ENCODE assay signal across 13 mouse cellular contexts in the genomic region with DNA sequence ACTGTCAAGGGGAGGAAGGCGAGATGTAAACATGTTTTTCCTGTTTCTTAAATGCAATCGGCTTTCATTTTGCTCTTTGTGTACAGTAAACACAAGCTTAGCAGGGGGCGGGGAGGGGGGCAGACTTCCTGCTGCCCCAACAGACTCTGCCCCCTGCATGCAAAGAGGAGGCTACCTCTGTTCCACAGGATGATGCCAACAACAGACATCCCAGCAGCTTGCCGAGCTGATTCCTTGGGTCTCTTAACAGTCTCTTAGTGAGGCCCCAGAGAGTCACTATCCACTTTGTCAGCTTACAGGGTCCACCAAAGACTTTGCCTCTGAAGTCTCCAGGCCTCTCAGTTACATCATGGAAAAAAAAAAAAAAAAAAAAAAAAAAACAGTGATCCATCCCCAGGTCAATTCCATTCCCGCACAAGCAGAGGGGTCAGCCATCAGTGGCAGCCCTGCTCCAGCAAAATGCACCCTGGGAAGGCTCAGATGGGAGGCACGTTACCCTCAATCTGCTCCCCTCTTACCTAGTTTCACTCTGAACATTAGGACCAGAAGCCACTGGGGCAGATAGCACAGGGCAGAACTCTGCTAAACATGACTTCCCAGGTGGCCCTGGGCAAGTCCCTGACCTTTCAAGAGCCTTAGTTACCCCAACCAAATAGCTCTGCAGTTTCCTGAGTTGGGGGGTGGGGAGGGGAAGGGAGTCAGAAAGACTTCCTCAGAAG. TPM values are rescaled to one million over a fixed set of nuclear protein-coding genes. Genes with fewer than 3 reads are reported as not detected.
DNase-seq lines count a peak whose midpoint lies in the region; ATAC-seq and TF ChIP-seq lines count a peak whose summit lies in the region.
"Had no signal": no experiment of that assay in that cellular context is flagged by ENCODE, and none has a peak within 500 bp of the region (broad histone marks: within the 10 kb centered on the region; RNA-seq: fewer than 3 reads in every experiment).

No protein-coding gene starts in this region.

- no peak for TF ChIP-seq CTCF in bone marrow, adult 2 months (IDR thresholded peaks at IDR 0.05; ENCODE audit: control insufficient read depth, insufficient read depth, low read length)
- TF ChIP-seq CTCF in liver, postnatal 0 days (IDR thresholded peaks at IDR 0.05; ENCODE audit: low read depth): no peak

- H3K4me1 ChIP-seq in liver, embryonic 11.5 days (replicated peaks; ENCODE audit: control insufficient read depth, insufficient read depth, low read length): peaks cover 29% of the 10 kb centered on the region
- H3K4me1 ChIP-seq in liver, embryonic 12.5 days: peaks cover 57% of the 10 kb centered on the region
- peaks cover 9% of the 10 kb centered on the region for H3K4me1 ChIP-seq in bone marrow, adult 2 months (ENCODE audit: control insufficient read depth, insufficient read depth, low read length)
- peaks cover 55% of the 10 kb centered on the region for H3K4me1 ChIP-seq in liver, postnatal 0 days (ENCODE audit: insufficient read depth)

- no peak overlapping the region for H3K4me3 ChIP-seq in liver, embryonic 11.5 days (ENCODE audit: low read depth, low read length)
- no peak overlapping the region for H3K4me3 ChIP-seq in liver, embryonic 12.5 days
- no peak overlapping the region for H3K4me3 ChIP-seq in bone marrow, adult 2 months (replicated peaks; ENCODE audit: control insufficient read depth, low read depth, low read length)
- H3K4me3 ChIP-seq in liver, postnatal 0 days (ENCODE audit: low read depth, low read length): no peak overlapping the region
- H3K4me3 ChIP-seq: liver, embryonic 15.5 days had no signal

- H3K36me3 ChIP-seq in liver, embryonic 11.5 days (ENCODE audit: control insufficient read depth, insufficient read depth, low read length): no peaks in the 10 kb centered on the region
- H3K36me3 ChIP-seq in liver, embryonic 12.5 days: no peaks in the 10 kb centered on the region
- no peaks in the 10 kb centered on the region for H3K36me3 ChIP-seq in liver, postnatal 0 days (replicated peaks; ENCODE audit: insufficient read depth, low read length)
- H3K36me3 ChIP-seq: liver, embryonic 15.5 days had no signal

- H3K27ac ChIP-seq in liver, embryonic 11.5 days (ENCODE audit: low read depth, low read length): 0 out of 2 replicates have a peak overlapping the region, but pooled peaks have one; percentile 15
- H3K27ac ChIP-seq in liver, embryonic 12.5 days: no peak overlapping the region; the same call in 1 of the 2 replicates
- 0 out of 2 replicates have a peak overlapping the region, but pooled peaks have one; percentile 27 for H3K27ac ChIP-seq in bone marrow, adult 2 months (ENCODE audit: control insufficient read depth, insufficient read depth, low read depth, low read length, poor library complexity)
- no peak overlapping the region for H3K27ac ChIP-seq in liver, postnatal 0 days (ENCODE audit: low read depth)

- TF ChIP-seq EP300 in liver, postnatal 0 days (IDR thresholded peaks at IDR 0.05; ENCODE audit: low read depth): no peak

- no peak overlapping the region for H3K9ac ChIP-seq in liver, embryonic 11.5 days (ENCODE audit: low read depth, low read length)
- H3K9ac ChIP-seq in liver, embryonic 12.5 days: no peak overlapping the region
- no peak overlapping the region for H3K9ac ChIP-seq in liver, postnatal 0 days (replicated peaks)
- H3K9ac ChIP-seq: liver, embryonic 15.5 days had no signal

- H3K27me3 ChIP-seq in liver, embryonic 11.5 days (replicated peaks; ENCODE audit: control insufficient read depth, insufficient read depth, low read length): no peaks in the 10 kb centered on the region
- H3K27me3 ChIP-seq in liver, embryonic 12.5 days (replicated peaks): no peaks in the 10 kb centered on the region
- H3K27me3 ChIP-seq in liver, postnatal 0 days (ENCODE audit: insufficient read depth, low read length): no peaks in the 10 kb centered on the region
- H3K27me3 ChIP-seq: liver, embryonic 15.5 days had no signal

- 54% methylated on average over 6 of the region's 6 CpGs for WGBS in liver, embryonic 11.5 days
- WGBS in liver, embryonic 12.5 days (ENCODE audit: insufficient replicate concordance): 57% methylated on average over 6 of the region's 6 CpGs
- WGBS in bone marrow, adult 2 months: 61% methylated on average over 6 of the region's 6 CpGs
- WGBS in liver, postnatal 0 days (ENCODE audit: insufficient replicate concordance): 62% methylated on average over 6 of the region's 6 CpGs

- peak overlapping the region; percentile 16; the same call in 1 of the 2 replicates for H3K4me2 ChIP-seq in liver, embryonic 11.5 days
- no peak overlapping the region for H3K4me2 ChIP-seq in liver, embryonic 12.5 days
- no peak overlapping the region for H3K4me2 ChIP-seq in liver, postnatal 0 days (ENCODE audit: low read depth, low read length)
- H3K4me2 ChIP-seq: liver, embryonic 15.5 days had no signal

- no peak for ATAC-seq in liver, embryonic 11.5 days (replicated peaks; ENCODE audit: low FRiP score)
- no peak for ATAC-seq in liver, embryonic 12.5 days
- peak; percentile 33; the same call in 1 of the 2 replicates for ATAC-seq in liver, postnatal 0 days

- H3K9me3 ChIP-seq in liver, embryonic 11.5 days (ENCODE audit: control insufficient read depth, low read length): peaks cover 7% of the 10 kb centered on the region; the same call in 1 of the 2 replicates
- 0 out of 2 replicates have a peak, but pooled peaks cover under 1% of the 10 kb centered on the region for H3K9me3 ChIP-seq in liver, embryonic 12.5 days (replicated peaks)
- H3K9me3 ChIP-seq in liver, postnatal 0 days (ENCODE audit: low read length): no peaks in the 10 kb centered on the region
- H3K9me3 ChIP-seq: liver, embryonic 15.5 days had no signal

- no peak for TF ChIP-seq POLR2A in bone marrow, adult 2 months (IDR thresholded peaks at IDR 0.05; ENCODE audit: borderline replicate concordance, control insufficient read depth, low read depth, low read length)

- peak; percentile 77 for DNase-seq in adrenal gland, adult 2 months
- DNase-seq in adrenal gland, postnatal 25 days: no peak
- no peak for DNase-seq in liver, embryonic 11.5 days (ENCODE audit: low spot score)
- DNase-seq in liver, postnatal 0 days: no peak
- no peak for DNase-seq in frontal cortex, postnatal 36 days (ENCODE audit: low spot score in 2 of 2)
- no peak for DNase-seq in layer of hippocampus, adult 11-12 months (ENCODE audit: low spot score)
- DNase-seq: cerebellum, adult 9-10 months; gastrocnemius, postnatal 10 days; heart, postnatal 36 days; right cerebral cortex, postnatal 14 days had no signal

RNA-seq across cellular contexts. Expression of a gene that starts 22.3 kb away (rescaled TPM):
- 10 to 100 TPM; 20.1 to 27.6 TPM for total RNA-seq in adrenal gland, adult 2 months (2021)
- 29.7 and 30.9 TPM in 2 replicates for polyA plus RNA-seq in adrenal gland, adult 2 months (2012; rRNA removed)
- 25.0 and 26.8 TPM in 2 replicates for total RNA-seq in adrenal gland, postnatal 25 days (2021)
- 6.0 and 6.6 TPM in 2 replicates for polyA plus RNA-seq in liver, embryonic 11.5 days (2014; fragmentation: Nextera tagmentation; extraction: Ambion mirVana)
- polyA plus RNA-seq in liver, embryonic 12.5 days (2016; fragmentation: Nextera tagmentation; extraction: Ambion mirVana): 5.0 and 5.8 TPM in 2 replicates
- polyA plus RNA-seq in bone marrow, adult 2 months (2011; ENCODE audit: insufficient read depth, insufficient read length, low replicate concordance, missing spikeins): 11.0 and 18.8 TPM in 2 replicates
- 5.4 and 6.3 TPM in 2 replicates for polyA plus RNA-seq in liver, postnatal 0 days (2015; fragmentation: Nextera tagmentation; extraction: Ambion mirVana)

RNA-seq across cellular contexts. Expression of a gene that starts 37.6 kb away (rescaled TPM):
- 10 to 100 TPM in 1 of 2 experiments, 1 to 10 TPM in 1; 6.2 to 17.2 TPM for total RNA-seq in adrenal gland, adult 2 months (2021)
- 46.0 and 60.2 TPM in 2 replicates for polyA plus RNA-seq in adrenal gland, adult 2 months (2012; rRNA removed)
- total RNA-seq in adrenal gland, postnatal 25 days (2021): 11.0 and 12.8 TPM in 2 replicates
- 2.2 and 2.8 TPM in 2 replicates for polyA plus RNA-seq in liver, embryonic 11.5 days (2014; fragmentation: Nextera tagmentation; extraction: Ambion mirVana)
- polyA plus RNA-seq in liver, embryonic 12.5 days (2016; fragmentation: Nextera tagmentation; extraction: Ambion mirVana): 1.3 and 1.4 TPM in 2 replicates
- polyA plus RNA-seq in bone marrow, adult 2 months (2011; ENCODE audit: insufficient read depth, insufficient read length, low replicate concordance, missing spikeins): 0.68 and 1.3 TPM in 2 replicates
- 0.25 and 0.35 TPM in 2 replicates for polyA plus RNA-seq in liver, postnatal 0 days (2015; fragmentation: Nextera tagmentation; extraction: Ambion mirVana)

Comparison
In these comparisons a context has a peak if more than half of its experiments do, and no peak if none do; other contexts are left out.
1. H3K27ac ChIP-seq: peak in liver, embryonic 11.5 days (single experiment) and bone marrow, adult 2 months (single experiment); none in liver, embryonic 12.5 days (single experiment) and liver, postnatal 0 days (single experiment).
2. RNA of a gene that starts 37.6 kb away (polyA plus RNA-seq): 46.0 to 60.2 TPM in adrenal gland, adult 2 months; 2.2 to 2.8 TPM in liver, embryonic 11.5 days, 1.3 to 1.4 TPM in liver, embryonic 12.5 days, 0.68 to 1.3 TPM in bone marrow, adult 2 months and 0.25 to 0.35 TPM in liver, postnatal 0 days; every median in the first group is over 10 times any median in the second.